Mouse (Mus musculus) leukemia stem cell, adult 10-12 weeks (primary cell): ENCODE data around the gene Fam114a2. TPM values are rescaled to one million over a fixed set of nuclear protein-coding genes. Genes with fewer than 3 reads are reported as not detected.

Source experiments
- polyA plus RNA-seq: library from polyadenylated mRNA; stranded (reverse); fragments of >175 nt; gene quantifications from 2 replicates; pipeline ENCODE4 v1.2.3, GENCODE M21; 2012; ENCODE audit warnings: low replicate concordance

The Fam114a2 gene
- polyA plus RNA-seq = 1.2 and 1.3 TPM in 2 replicates

DNA sequence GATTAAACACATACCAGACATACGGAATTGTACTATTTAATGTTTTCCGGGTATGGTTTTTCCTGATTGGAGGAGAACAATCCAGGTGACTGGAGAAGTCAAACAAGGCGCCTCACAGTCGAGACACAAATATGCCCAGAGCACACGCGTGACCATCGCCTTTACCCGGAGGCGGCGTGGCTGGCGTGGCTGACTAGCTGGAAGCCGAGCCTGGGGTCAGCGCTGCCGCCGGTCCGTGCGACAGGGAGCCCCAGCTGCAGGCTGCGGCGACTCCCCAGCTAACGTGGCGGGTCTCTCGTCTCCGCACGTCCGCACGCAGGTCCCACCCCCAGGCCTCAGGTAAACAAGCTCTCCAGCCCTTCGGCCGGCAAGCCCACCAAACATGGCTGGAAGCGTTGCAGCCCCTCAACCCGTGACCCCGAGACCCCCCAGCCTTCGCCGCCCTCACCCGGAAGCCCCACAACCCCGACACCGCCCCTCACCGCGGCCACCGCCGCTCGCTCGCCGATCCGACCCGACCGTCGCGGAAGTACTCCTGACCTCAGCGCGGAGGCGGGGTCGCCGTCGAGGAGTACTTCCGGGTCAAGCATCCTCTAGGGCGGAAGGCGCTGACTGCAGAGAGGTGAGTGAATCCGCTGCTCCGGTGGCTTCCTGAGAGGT, at the start of gene Fam114a2, which contains the start of gene Mfap3:
Fam114a2 (minus strand) TSS at position 527 of the 660 bp plus-strand sequence.
Mfap3 (plus strand) TSS at position 574 of the 660 bp plus-strand sequence.

Other genes with a start within 250 kb of the Fam114a2 start
- gene Mfap3, start within 50 bp of the Fam114a2 start, polyA plus RNA-seq = 0.72 and 2.2 TPM in 2 replicates
- gene Galnt10, start 126.8 kb upstream of the Fam114a2 start, polyA plus RNA-seq = 10.6 and 18.5 TPM in 2 replicates